Mouse (Mus musculus) liver, embryonic 14.5 days (tissue): ENCODE data around the gene Clk1. TPM values are rescaled to one million over a fixed set of nuclear protein-coding genes. Genes with fewer than 3 reads are reported as not detected.

Experiments
- ATAC-seq: fragments of 200-750 bp; cut with Nextera tagmentation; 2 replicates; pipeline ENCODE4 v1.8.0; 2017; ENCODE audit warnings: moderate number of reproducible peaks, mild to moderate bottlenecking, moderate library complexity; ENCODE audit not compliant: insufficient read depth
- DNase-seq, 3 experiments: peaks; one replicate each; pipeline ENCODE4 v3.0.0-alpha.2; 2012 to 2013; ENCODE audit warnings: low read depth in 3 of 3, low spot score in 3 of 3
- H3K27ac ChIP-seq: fragments of 300-500 bp; sonication (generic); 2 replicates; pipeline ENCODE4 v1.5.1; 2014; ENCODE audit warnings: moderate library complexity, mild to moderate bottlenecking, control low read depth, inconsistent platforms
- H3K27me3 ChIP-seq: fragments of 300-500 bp; sonication (generic); 2 replicates; pipeline ENCODE4 v1.6.1; 2014; ENCODE audit warnings: mild to moderate bottlenecking, low read length, moderate library complexity; ENCODE audit not compliant: control insufficient read depth, insufficient read depth
- H3K36me3 ChIP-seq: fragments of 300-500 bp; sonication (generic); replicated peaks from 2 replicates; pipeline ENCODE4 v1.6.1; 2014; ENCODE audit warnings: low read depth; ENCODE audit not compliant: control insufficient read depth, insufficient read depth
- H3K4me1 ChIP-seq, 2 experiments: fragments of 200-500 bp in 1 of 2; fragments of 300-500 bp in 1 of 2; sonication (generic) in 1 of 2; replicated peaks; 2 replicates each; pipeline ENCODE4 v1.6.1; 2012 to 2014; ENCODE audit warnings: antibody characterized with exemption in 1 of 2, inconsistent platforms in 1 of 2, low read length in 1 of 2; ENCODE audit not compliant: control insufficient read depth in 2 of 2, insufficient read depth in 2 of 2
- H3K4me2 ChIP-seq: fragments of 300-500 bp; sonication (generic); 2 replicates; pipeline ENCODE4 v1.6.1; 2014; ENCODE audit warnings: low read depth, mild to moderate bottlenecking, control low read depth, moderate library complexity
- H3K4me3 ChIP-seq, 2 experiments: fragments of 200-500 bp in 1 of 2; fragments of 300-500 bp in 1 of 2; sonication (generic) in 1 of 2; 2 replicates each; pipeline ENCODE4 v1.5.1; 2012 to 2014; ENCODE audit warnings: low read depth in 2 of 2, low read length in 2 of 2, mild to moderate bottlenecking in 2 of 2, control low read depth in 1 of 2, inconsistent platforms in 1 of 2, moderate library complexity in 1 of 2; ENCODE audit not compliant: insufficient read depth in 1 of 2
- H3K9ac ChIP-seq: fragments of 300-500 bp; sonication (generic); replicated peaks from 2 replicates; pipeline ENCODE4 v1.6.1; 2014; ENCODE audit warnings: mild to moderate bottlenecking, control low read depth, moderate library complexity
- H3K9me3 ChIP-seq: fragments of 300-500 bp; sonication (generic); 2 replicates; pipeline ENCODE4 v1.6.1; 2016; ENCODE audit warnings: low read length, mixed read lengths; ENCODE audit not compliant: control insufficient read depth
- CTCF ChIP-seq: IDR thresholded peaks from 2 replicates; pipeline ENCODE4 v1.5.1; 2016; ENCODE audit warnings: antibody characterized with exemption, low read depth, control low read depth
- EP300 ChIP-seq: IDR thresholded peaks from 2 replicates; pipeline ENCODE4 v1.6.1; 2016; ENCODE audit warnings: antibody characterized with exemption, low read depth
- WGBS: fragments of 180-500 bp; shearing (Covaris S2); extraction: QIAGEN DNeasy Blood & Tissue Kit; methylation state at CpG from one replicate; pipeline ENCODE4 v1.1.7; 2014; ENCODE audit not compliant: insufficient replicate concordance; 5-methylcytosine and 5-hydroxymethylcytosine counted together
- polyA plus RNA-seq, 2 experiments: library from polyadenylated mRNA; depleted of rRNA in 1 of 2; stranded (reverse) in 1 of 2; unstranded in 1 of 2; fragments of >200 nt; fragmentation: Nextera tagmentation in 1 of 2; extraction: Ambion mirVana in 1 of 2; gene quantifications; 2 replicates each; pipeline versions ENCODE4 v1.2.1 to v1.2.3; 2012 to 2014

Gene Clk1
- polyA plus RNA-seq, 2 experiments = 69.3 to 97.9 TPM

GRCm38 (mm10) chr1:58397731-58398130 is 26.1 kb downstream of the Clk1 start:
- Histone ChIP-seq H3K27ac (no peak overlapping the region), H3K27me3 (no peaks in the 10 kb centered on the region), H3K4me3 (no peak overlapping the region), H3K9me3 (no peaks in the 10 kb centered on the region), H3K4me2 (no peak overlapping the region), H3K36me3 (peaks cover 76% of the 10 kb centered on the region), H3K9ac (no peak overlapping the region), H3K4me1 (peaks cover 0 to 7% of the 10 kb centered on the region in 2 experiments; a peak in 1 of 4 replicates)
- WGBS = 87% methylated on average over 6 of the region's 6 CpGs
- DNase-seq = no peak
- ATAC-seq = no peak
- no peak for TF ChIP-seq CTCF
- TF ChIP-seq EP300 = no peak

GRCm38 (mm10) chr1:58396179-58396578 is 27.7 kb downstream of the Clk1 start:
- DNase-seq (no peak), ATAC-seq (no peak)
- Histone ChIP-seq H3K27ac (no peak overlapping the region), H3K36me3 (peaks cover 62% of the 10 kb centered on the region), H3K27me3 (no peaks in the 10 kb centered on the region), H3K4me1 (peaks cover 4 to 9% of the 10 kb centered on the region in 2 experiments; a peak in 2 of 4 replicates), H3K9me3 (no peaks in the 10 kb centered on the region), H3K4me3 (no peak overlapping the region), H3K4me2 (no peak overlapping the region), H3K9ac (no peak overlapping the region)
- TF ChIP-seq CTCF = peak; percentile 21; the same call in 1 of the 2 replicates
- TF ChIP-seq EP300 = no peak
- 83% methylated on average over 1 of the region's 1 CpGs for WGBS

GRCm38 (mm10) chr1:58395341-58395740 is 28.5 kb downstream of the Clk1 start:
- Histone ChIP-seq H3K27ac (no peak overlapping the region), H3K27me3 (no peaks in the 10 kb centered on the region), H3K36me3 (peaks cover 54% of the 10 kb centered on the region), H3K4me3 (no peak overlapping the region), H3K9ac (no peak overlapping the region), H3K9me3 (no peaks in the 10 kb centered on the region), H3K4me1 (peaks cover 4 to 9% of the 10 kb centered on the region in 2 experiments; a peak in 2 of 4 replicates), H3K4me2 (no peak overlapping the region)
- no peak for DNase-seq
- no peak for TF ChIP-seq EP300
- no peak for TF ChIP-seq CTCF
- no peak for ATAC-seq
- 83% methylated on average over 3 of the region's 3 CpGs for WGBS

GRCm38 (mm10) chr1:58393284-58394195 is 30.3 kb downstream of the Clk1 start:
- Histone ChIP-seq H3K27me3 (no peaks in the 10 kb centered on the region), H3K4me2 (peak overlapping the region; percentile 95), H3K4me3 (peak overlapping the region; percentile 87 to 89), H3K36me3 (peaks cover 39% of the 10 kb centered on the region), H3K9me3 (no peaks in the 10 kb centered on the region), H3K27ac (peak overlapping the region; percentile 50), H3K9ac (peak overlapping the region; percentile 87), H3K4me1 (peaks cover 4 to 9% of the 10 kb centered on the region in 2 experiments; a peak in 2 of 4 replicates)
- TF ChIP-seq CTCF (peak; percentile 12; the same call in 1 of the 2 replicates), EP300 (no peak)
- ATAC-seq (peak; percentile 71), DNase-seq (peak in 2 of 3 experiments; percentile 28 to 44)
- under 1% methylated on average over 88 of the region's 90 CpGs for WGBS

- under 1% methylated on average over 58 of the region's 61 CpGs for WGBS
- DNase-seq (peak; percentile 82 to 84 (median 82)), ATAC-seq (peak; percentile 96)
- H3K4me1 ChIP-seq = peaks cover 4 to 9% of the 10 kb centered on the region in 2 experiments; a peak in 2 of 4 replicates
- no peaks in the 10 kb centered on the region for H3K27me3 ChIP-seq
- no peaks in the 10 kb centered on the region for H3K9me3 ChIP-seq
- H3K27ac ChIP-seq = peak within 1 kb of the TSS; percentile 50
- H3K9ac ChIP-seq = peak within 1 kb of the TSS; percentile 87
- TF ChIP-seq CTCF = peak; percentile 29; the same call in 1 of the 2 replicates
- peak; percentile 70; the same call in 1 of the 2 replicates for TF ChIP-seq EP300
- H3K36me3 ChIP-seq = peaks cover 31% of the 10 kb centered on the region
- peak within 1 kb of the TSS; percentile 95 for H3K4me2 ChIP-seq
- H3K4me3 ChIP-seq = peak within 1 kb of the TSS; percentile 87 to 89
These were observed 31.1 kb downstream of the Clk1 start, which contains the start of gene Bzw1 for GRCm38 (mm10) chr1:58392652-58393283. TSS of gene Bzw1 (plus strand) at chr1:58392898.
